Mouse (Mus musculus) neural tube, embryonic 14.5 days (tissue): ENCODE measurements around the gene Pgm3. TPM values are rescaled to one million over a fixed set of nuclear protein-coding genes. Genes with fewer than 3 reads are reported as not detected.
"Not testable (repeated sequence)": the region's sequence is repeated elsewhere in the genome, so short reads cannot be mapped to it uniquely, and the experiment has no call there.

Experiments
- ATAC-seq: fragments of 200-750 bp; cut with Nextera tagmentation; 2 replicates; pipeline ENCODE4 v1.8.0; 2017; ENCODE audit warnings: low read depth, mild to moderate bottlenecking, moderate TSS enrichment, moderate library complexity
- H3K27ac ChIP-seq: fragments of 300-500 bp; sonication (generic); 2 replicates; pipeline ENCODE4 v1.5.1; 2014; ENCODE audit warnings: low read depth, mild to moderate bottlenecking, control low read depth, low read length, moderate library complexity, mixed read lengths
- H3K27me3 ChIP-seq: fragments of 300-500 bp; sonication (generic); 2 replicates; pipeline ENCODE4 v1.6.1; 2014; ENCODE audit warnings: low read length; ENCODE audit not compliant: control insufficient read depth, insufficient read depth
- H3K36me3 ChIP-seq: fragments of 300-500 bp; sonication (generic); 2 replicates; pipeline ENCODE4 v1.6.1; 2014; ENCODE audit warnings: low read length, mixed read lengths; ENCODE audit not compliant: control insufficient read depth, insufficient read depth
- H3K4me1 ChIP-seq: fragments of 300-500 bp; sonication (generic); 2 replicates; pipeline ENCODE4 v1.6.1; 2014; ENCODE audit warnings: low read length; ENCODE audit not compliant: control insufficient read depth, insufficient read depth
- H3K4me2 ChIP-seq: fragments of 300-500 bp; sonication (generic); 2 replicates; pipeline ENCODE4 v1.6.1; 2014; ENCODE audit warnings: mild to moderate bottlenecking, low read depth, low read length, control low read depth
- H3K4me3 ChIP-seq: fragments of 300-500 bp; sonication (generic); 2 replicates; pipeline ENCODE4 v1.5.1; 2014; ENCODE audit warnings: low read depth, low read length, control low read depth, mixed read lengths
- H3K9ac ChIP-seq: fragments of 300-500 bp; sonication (generic); replicated peaks from 2 replicates; pipeline ENCODE4 v1.6.1; 2014; ENCODE audit warnings: low read depth, mild to moderate bottlenecking, control low read depth, low read length, mixed read lengths
- H3K9me3 ChIP-seq: fragments of 300-500 bp; sonication (generic); 2 replicates; pipeline ENCODE4 v1.6.1; 2016; ENCODE audit warnings: low read length; ENCODE audit not compliant: control insufficient read depth
- WGBS: fragments of 180-500 bp; shearing (Covaris S2); extraction: QIAGEN DNeasy Blood & Tissue Kit; methylation state at CpG from one replicate; pipeline ENCODE4 v1.1.7; 2014; 5-methylcytosine and 5-hydroxymethylcytosine counted together
- polyA plus RNA-seq: library from polyadenylated mRNA; unstranded; fragments of >200 nt; fragmentation: Nextera tagmentation; extraction: Ambion mirVana; gene quantifications from 2 replicates; pipeline ENCODE4 v1.2.1, GENCODE M21; 2014

Gene Pgm3
- 34.6 and 36.0 TPM in 2 replicates for polyA plus RNA-seq

GRCm38 (mm10) chr9:86571540-86572135, at the start of gene Pgm3, which contains the start of gene Rwdd2a:
TSS of gene Pgm3 (minus strand) at chr9:86571842.
TSS of gene Rwdd2a (plus strand) at chr9:86571991.
- H3K27me3 ChIP-seq: no peaks in the 10 kb centered on the region
- under 1% methylated on average over 59 of the region's 59 CpGs for WGBS
- peak; percentile 98 for ATAC-seq

GRCm38 (mm10) chr9:86619341-86620139, 47.9 kb upstream of the Pgm3 start:
- H3K9me3 ChIP-seq: no peaks in the 10 kb centered on the region
- H3K4me1 ChIP-seq: no peaks in the 10 kb centered on the region
- H3K27me3 ChIP-seq: no peaks in the 10 kb centered on the region
- 67% methylated on average over 10 of the region's 10 CpGs for WGBS
- H3K4me3 ChIP-seq: no peak overlapping the region
- H3K27ac ChIP-seq: no peak overlapping the region
- no peak overlapping the region for H3K4me2 ChIP-seq
- no peaks in the 10 kb centered on the region for H3K36me3 ChIP-seq
- H3K9ac ChIP-seq: no peak overlapping the region
- no peak for ATAC-seq

More at GRCm38 (mm10) chr9:86571540-86572135, at the start of gene Pgm3, which contains the start of gene Rwdd2a:
- H3K9ac ChIP-seq: peak within 1 kb of the TSS; percentile 63
- H3K9me3 ChIP-seq: no peaks in the 10 kb centered on the region
- peak within 1 kb of the TSS; percentile 98 for H3K4me2 ChIP-seq
- peaks cover 6% of the 10 kb centered on the region; the same call in 1 of the 2 replicates for H3K36me3 ChIP-seq
- H3K4me3 ChIP-seq: peak within 1 kb of the TSS; percentile 60
- peaks cover 8% of the 10 kb centered on the region for H3K4me1 ChIP-seq
- H3K27ac ChIP-seq: 0 out of 2 replicates have a peak within 1 kb of the TSS, but pooled peaks have one; percentile 34

- Histone ChIP-seq H3K27me3 (no peaks in the 10 kb centered on the region), H3K4me3 (no peak overlapping the region), H3K4me1 (no peaks in the 10 kb centered on the region), H3K4me2 (no peak overlapping the region), H3K9me3 (no peaks in the 10 kb centered on the region), H3K27ac (no peak overlapping the region), H3K36me3 (no peaks in the 10 kb centered on the region), H3K9ac (no peak overlapping the region)
- WGBS: 84% methylated on average over 7 of the region's 7 CpGs
- ATAC-seq: no peak
These were observed 46.3 kb upstream of the Pgm3 start for GRCm38 (mm10) chr9:86617837-86618492.

GRCm38 (mm10) chr9:86615765-86616164, 44.1 kb upstream of the Pgm3 start:
- no peaks in the 10 kb centered on the region for H3K9me3 ChIP-seq
- no peaks in the 10 kb centered on the region for H3K4me1 ChIP-seq
- WGBS: 80% methylated on average over 1 of the region's 1 CpGs
- H3K27me3 ChIP-seq: no peaks in the 10 kb centered on the region
- H3K4me2 ChIP-seq: no peak overlapping the region
- H3K36me3 ChIP-seq: no peaks in the 10 kb centered on the region
- H3K27ac ChIP-seq: no peak overlapping the region
- no peak overlapping the region for H3K9ac ChIP-seq
- H3K4me3 ChIP-seq: no peak overlapping the region
- ATAC-seq: no peak

- H3K9me3 ChIP-seq: no peaks in the 10 kb centered on the region
- H3K4me1 ChIP-seq: no peaks in the 10 kb centered on the region
- H3K27me3 ChIP-seq: no peaks in the 10 kb centered on the region
- H3K4me3 ChIP-seq: no peak overlapping the region
- WGBS: 94% methylated on average over 4 of the region's 4 CpGs
- ATAC-seq: no peak
- H3K9ac ChIP-seq: no peak overlapping the region
- no peaks in the 10 kb centered on the region for H3K36me3 ChIP-seq
- no peak overlapping the region for H3K27ac ChIP-seq
- H3K4me2 ChIP-seq: no peak overlapping the region
These were observed 40.4 kb upstream of the Pgm3 start for GRCm38 (mm10) chr9:86612091-86612490.

- Histone ChIP-seq H3K9me3 (no peaks in the 10 kb centered on the region), H3K4me1 (no peaks in the 10 kb centered on the region), H3K36me3 (no peaks in the 10 kb centered on the region), H3K27ac (no peak overlapping the region), H3K27me3 (no peaks in the 10 kb centered on the region), H3K9ac (no peak overlapping the region), H3K4me2 (no peak overlapping the region), H3K4me3 (no peak overlapping the region)
- ATAC-seq: no peak
- 91% methylated on average over 6 of the region's 6 CpGs for WGBS
These were observed 34.1 kb upstream of the Pgm3 start for GRCm38 (mm10) chr9:86605776-86606175.

- H3K4me1 ChIP-seq: no peaks in the 10 kb centered on the region
- 68% methylated on average over 8 of the region's 8 CpGs for WGBS
- ATAC-seq: no peak
- H3K27ac ChIP-seq: no peak overlapping the region
- H3K4me2 ChIP-seq: no peak overlapping the region
- no peaks in the 10 kb centered on the region for H3K27me3 ChIP-seq
- no peak overlapping the region for H3K9ac ChIP-seq
- no peak overlapping the region for H3K4me3 ChIP-seq
- no peaks in the 10 kb centered on the region for H3K9me3 ChIP-seq
- no peaks in the 10 kb centered on the region for H3K36me3 ChIP-seq
These were observed 28.2 kb upstream of the Pgm3 start for GRCm38 (mm10) chr9:86599723-86600303.

GRCm38 (mm10) chr9:86596983-86597382, 25.3 kb upstream of the Pgm3 start:
- not testable (repeated sequence) for H3K9me3 ChIP-seq, H3K27ac ChIP-seq, H3K27me3 ChIP-seq, H3K9ac ChIP-seq, H3K4me3 ChIP-seq, H3K36me3 ChIP-seq, H3K4me1 ChIP-seq, H3K4me2 ChIP-seq, ATAC-seq
